Mouse (Mus musculus): ENCODE results near the gene Git2.

Git2 gene

GRCm38 (mm10) chr5:114775056-114775979 is at the start of gene Git2:
Git2 (minus strand) TSS chr5:114775517.
- peak in 1 of 2 experiments; percentile 28 for DNase-seq (ENCODE audit: low spot score in 2 of 2)

GRCm38 (mm10) chr5:114824197-114824596 is 48.9 kb upstream of the Git2 start:
- peak in 1 of 2 experiments; percentile 36 for DNase-seq (ENCODE audit: low spot score in 2 of 2)

- DNase-seq (ENCODE audit: low spot score in 2 of 2): peak; percentile 33 to 40
Observed at GRCm38 (mm10) chr5:114822796-114823688, 47.7 kb upstream of the Git2 start, which contains the start of gene 1500011B03Rik. 1500011B03Rik (minus strand) TSS chr5:114823468.

GRCm38 (mm10) chr5:114818124-114818523 is 42.8 kb upstream of the Git2 start:
- DNase-seq (ENCODE audit: low spot score in 2 of 2): no peak

- DNase-seq (ENCODE audit: low spot score in 2 of 2): no peak
Observed at GRCm38 (mm10) chr5:114816599-114816998, 41.3 kb upstream of the Git2 start.

- peak; percentile 70 to 74 for DNase-seq (ENCODE audit: low spot score in 2 of 2)
Observed at GRCm38 (mm10) chr5:114813525-114814181, 38.3 kb upstream of the Git2 start.

- no peak for DNase-seq (ENCODE audit: low spot score in 2 of 2)
Observed at GRCm38 (mm10) chr5:114809826-114810225, 34.5 kb upstream of the Git2 start.

- DNase-seq (ENCODE audit: low spot score in 2 of 2): no peak
Observed at GRCm38 (mm10) chr5:114809181-114809756, 34.0 kb upstream of the Git2 start.

- DNase-seq (ENCODE audit: low spot score in 2 of 2): no peak
Observed at GRCm38 (mm10) chr5:114808385-114808784, 33.1 kb upstream of the Git2 start.

- no peak for DNase-seq (ENCODE audit: low spot score in 2 of 2)
Observed at GRCm38 (mm10) chr5:114807893-114808292, 32.6 kb upstream of the Git2 start.

- no peak for DNase-seq (ENCODE audit: low spot score in 2 of 2)
Observed at GRCm38 (mm10) chr5:114807468-114807867, 32.2 kb upstream of the Git2 start.

GRCm38 (mm10) chr5:114807063-114807462 is 31.7 kb upstream of the Git2 start:
- DNase-seq (ENCODE audit: low spot score in 2 of 2): no peak

GRCm38 (mm10) chr5:114806636-114807035 is 31.3 kb upstream of the Git2 start:
- DNase-seq (ENCODE audit: low spot score in 2 of 2): no peak

GRCm38 (mm10) chr5:114805436-114806350 is 30.4 kb upstream of the Git2 start:
- peak; percentile 46 to 65 for DNase-seq (ENCODE audit: low spot score in 2 of 2)

- peak in 1 of 2 experiments; percentile 40 for DNase-seq (ENCODE audit: low spot score in 2 of 2)
Observed at GRCm38 (mm10) chr5:114804958-114805357, 29.6 kb upstream of the Git2 start.

- DNase-seq (ENCODE audit: low spot score in 2 of 2): no peak
Observed at GRCm38 (mm10) chr5:114804335-114804734, 29.0 kb upstream of the Git2 start.

GRCm38 (mm10) chr5:114803231-114803630 is 27.9 kb upstream of the Git2 start:
- no peak for DNase-seq (ENCODE audit: low spot score in 2 of 2)

GRCm38 (mm10) chr5:114801841-114802240 is 26.5 kb upstream of the Git2 start:
- DNase-seq (ENCODE audit: low spot score in 2 of 2): no peak

GRCm38 (mm10) chr5:114801049-114801448 is 25.7 kb upstream of the Git2 start:
- no peak for DNase-seq (ENCODE audit: low spot score in 2 of 2)

GRCm38 (mm10) chr5:114799848-114800247 is 24.5 kb upstream of the Git2 start:
- DNase-seq (ENCODE audit: low spot score in 2 of 2): no peak
